Mouse (Mus musculus) stomach, postnatal 0 days (tissue): ENCODE measurements around the gene Cyp3a16.

Source experiments
- CTCF ChIP-seq: IDR thresholded peaks from 2 replicates; pipeline ENCODE4 v1.5.1; 2016; ENCODE audit warnings: antibody characterized with exemption, low read depth, mild to moderate bottlenecking, moderate library complexity
- EP300 ChIP-seq: optimal IDR thresholded peaks from 2 replicates; pipeline ENCODE3; 2016; ENCODE audit warnings: antibody characterized with exemption

GRCm38 (mm10) chr5:145454389-145454788 lies 15.1 kb downstream of the Cyp3a16 start:
- TF ChIP-seq CTCF (no peak), EP300 (no peak)
